Mouse (Mus musculus) monocyte, adult 5-6 weeks (primary cell): Measurements from ENCODE around the gene Ugt1a6b. TPM values are rescaled to one million over a fixed set of nuclear protein-coding genes. Genes with fewer than 3 reads are reported as not detected.
"Not testable (repeated sequence)": the region's sequence is repeated elsewhere in the genome, so short reads cannot be mapped to it uniquely, and the experiment has no call there.

ENCODE experiments used
- ATAC-seq: fragments of 153-309, 156-312 bp; replicated peaks from 2 replicates; pipeline ENCODE4 v1.8.0; 2017; ENCODE audit warnings: mild to moderate bottlenecking; ENCODE audit not compliant: low TSS enrichment, insufficient number of reproducible peaks, severe bottlenecking, poor library complexity, low FRiP score
- total RNA-seq: library from RNA; stranded (forward); fragments of 200-1000, 200-491, 200-594 nt; gene quantifications from 3 replicates; pipeline ENCODE4 v1.2.3, GENCODE M21; 2017

Ugt1a6b gene
- total RNA-seq, 1 experiment from 2014 or later = 4.0 TPM

DNA sequence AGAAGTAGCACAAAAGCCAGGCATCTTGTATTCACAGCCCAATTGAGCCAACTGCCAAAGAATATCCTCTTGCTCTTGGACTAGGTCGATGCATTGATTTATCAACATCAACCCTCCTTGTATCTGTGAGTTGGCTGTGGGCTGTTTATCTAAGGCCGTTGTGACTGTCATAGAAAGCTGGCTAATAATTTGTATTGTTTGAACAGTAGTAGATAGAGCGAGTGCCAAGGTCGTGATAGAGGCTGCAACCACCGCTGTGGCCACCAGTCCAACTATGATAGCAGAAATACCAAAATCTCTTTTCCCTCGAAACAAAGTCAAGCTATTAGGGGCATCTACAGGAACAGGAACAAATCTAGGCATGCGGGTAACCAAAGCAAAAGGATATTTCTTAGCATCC lies 69.1 kb downstream of the Ugt1a6b start:
- ATAC-seq = not testable (repeated sequence)

DNA sequence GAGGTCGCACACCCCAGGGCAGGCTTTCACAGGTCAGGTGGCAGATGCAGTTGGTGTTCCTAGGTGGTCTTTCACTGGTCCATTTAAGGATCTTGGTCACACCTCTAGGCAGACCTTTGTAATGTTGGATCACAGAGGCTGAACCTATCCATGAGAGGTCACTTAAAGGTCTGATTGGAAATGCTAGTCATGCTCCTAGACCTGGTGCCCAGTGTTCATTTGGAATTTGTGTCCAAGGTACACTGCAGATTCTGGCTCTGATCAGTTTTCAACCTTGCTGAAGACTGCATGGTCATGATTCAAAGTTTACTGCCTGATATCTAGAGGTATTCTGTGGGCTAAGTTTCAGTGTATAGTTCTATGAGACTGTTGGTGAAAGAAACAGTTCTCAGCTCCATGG lies 76.6 kb downstream of the Ugt1a6b start:
- ATAC-seq = no peak

DNA sequence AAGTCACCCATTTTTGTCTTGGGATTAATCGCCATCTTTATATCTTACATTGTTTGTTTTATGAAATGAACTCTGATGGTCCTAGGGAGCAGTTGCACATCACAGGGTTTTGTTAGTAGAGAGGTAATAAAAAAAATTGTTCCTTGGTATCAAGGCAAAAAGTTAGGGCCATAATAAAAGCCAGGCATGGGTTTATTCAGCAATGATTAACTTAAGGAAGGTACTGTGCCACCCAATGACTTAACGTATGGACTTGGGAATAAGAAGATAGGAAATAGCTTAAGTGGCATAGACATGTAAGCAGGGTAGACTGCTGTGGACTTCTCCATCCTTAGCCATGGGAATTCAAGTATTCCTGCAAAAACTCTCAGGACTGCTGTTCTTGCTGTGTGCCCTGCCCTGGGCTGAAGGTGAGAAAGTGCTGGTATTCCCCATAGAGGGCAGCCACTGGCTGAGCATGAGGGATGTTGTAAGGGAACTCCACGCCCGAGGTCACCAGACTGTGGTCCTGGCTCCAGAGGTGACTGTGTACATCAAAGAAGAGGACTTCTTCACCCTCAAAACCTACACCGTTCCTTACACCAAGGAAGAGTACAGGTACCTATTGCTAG lies 83.4 kb downstream of the Ugt1a6b start:
- ATAC-seq = no peak

DNA sequence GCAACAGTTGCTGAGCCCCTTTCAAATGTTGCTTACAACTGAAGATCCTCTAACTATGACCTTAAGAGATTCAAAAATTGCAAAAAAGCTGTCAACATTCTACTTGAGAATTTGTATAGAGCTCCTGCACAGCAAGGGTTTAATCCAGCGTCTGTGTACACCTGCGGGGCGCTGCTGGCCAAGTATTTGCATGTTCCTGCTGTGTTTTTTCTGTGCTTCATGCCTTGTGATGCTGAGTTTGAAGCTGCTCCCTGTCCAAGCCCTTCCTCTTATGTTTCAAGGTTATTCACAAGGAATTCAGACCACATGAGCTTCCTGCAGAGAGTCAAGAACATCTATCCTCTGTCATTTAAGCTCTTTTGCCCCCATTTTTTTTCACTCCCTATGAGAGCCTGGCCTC lies 89.1 kb downstream of the Ugt1a6b start:
- no peak for ATAC-seq

- no peak for ATAC-seq
Observed at GRCm38 (mm10) chr1:88195687-88196086, 92.6 kb downstream of the Ugt1a6b start.

DNA sequence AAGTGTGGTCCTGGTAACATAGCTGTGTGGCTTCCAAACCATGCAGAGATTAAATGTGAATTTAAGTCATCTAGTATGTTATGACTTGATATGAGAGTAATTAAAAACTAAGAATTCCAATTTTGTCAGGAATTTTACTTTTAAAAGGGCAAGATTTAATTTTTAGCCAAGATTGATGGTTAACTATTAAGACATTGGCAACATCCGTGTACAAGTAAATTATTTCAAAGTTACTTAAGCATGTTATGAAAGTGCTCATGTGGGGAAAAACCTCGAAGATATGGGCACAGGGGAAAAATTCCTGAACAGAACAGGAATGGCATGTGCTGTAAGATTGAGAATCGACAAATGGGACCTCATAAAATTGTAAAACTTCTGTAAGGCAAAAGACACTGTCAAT lies 94.4 kb downstream of the Ugt1a6b start:
- no peak for ATAC-seq

- no peak for ATAC-seq
Observed at GRCm38 (mm10) chr1:88199996-88200395, 96.9 kb downstream of the Ugt1a6b start.

DNA sequence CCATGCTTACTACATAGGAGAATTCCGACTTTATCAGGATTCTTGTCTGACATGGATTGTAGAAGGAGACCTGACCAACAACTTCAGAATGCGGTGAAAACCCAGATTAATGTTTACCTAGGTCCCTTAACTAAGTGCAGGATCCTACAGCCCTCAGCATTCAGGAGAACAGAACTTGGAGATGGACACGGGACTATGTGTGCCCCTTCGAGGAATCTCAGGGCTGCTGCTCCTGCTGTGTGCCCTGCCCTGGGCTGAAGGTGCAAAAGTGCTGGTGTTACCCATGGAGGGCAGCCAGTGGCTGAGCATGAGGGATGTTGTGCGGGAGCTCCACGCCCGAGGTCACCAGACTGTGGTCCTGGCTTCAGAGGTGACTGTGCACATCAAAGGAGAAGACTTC lies 97.4 kb downstream of the Ugt1a6b start, which contains the start of gene Ugt1a2:
Gene Ugt1a2, plus strand, starts transcription at position 146 of the 400 bp plus-strand sequence.
- ATAC-seq = no peak

DNA sequence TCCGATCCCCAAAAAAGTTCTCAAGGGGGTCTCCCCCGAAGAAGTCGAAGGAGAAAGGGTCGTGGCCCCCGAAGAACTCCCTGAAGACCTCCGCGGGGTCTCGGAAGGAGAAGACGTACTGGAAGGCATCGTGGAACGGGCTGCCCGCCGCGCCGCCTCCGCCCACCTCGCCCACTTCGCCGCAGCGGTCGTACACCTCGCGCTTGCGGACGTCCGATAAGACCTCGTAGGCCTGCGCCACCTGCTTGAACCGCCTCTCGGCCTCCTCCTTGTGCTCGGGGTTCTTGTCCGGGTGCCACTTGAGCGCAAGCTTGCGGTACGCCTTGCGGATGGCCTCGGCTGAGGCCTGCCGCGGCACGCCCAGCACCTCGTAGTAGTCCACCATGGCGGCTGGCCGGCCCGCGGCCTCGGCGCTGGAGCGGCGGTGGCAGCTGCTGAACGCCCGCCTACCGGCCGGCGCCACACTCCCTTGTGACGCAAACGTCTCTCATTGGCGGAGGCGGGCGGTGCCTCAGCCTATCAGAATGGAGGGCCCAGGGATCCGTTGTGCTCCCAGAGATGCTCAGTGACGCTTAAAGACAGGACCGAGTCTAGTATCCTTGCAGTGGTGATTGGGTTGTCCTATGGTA lies 102.4 kb downstream of the Ugt1a6b start, which contains the start of gene Dnajb3:
Gene Dnajb3, minus strand, starts transcription at position 489 of the 629 bp plus-strand sequence.
- ATAC-seq = 0 out of 2 replicates have a peak, but pooled peaks have one; percentile 17

- no peak for ATAC-seq
Observed at GRCm38 (mm10) chr1:88206843-88207479, 103.9 kb downstream of the Ugt1a6b start.

- peak; percentile 7; the same call in 1 of the 2 replicates for ATAC-seq
Observed at GRCm38 (mm10) chr1:88211812-88212211, 108.8 kb downstream of the Ugt1a6b start, which contains the start of gene Ugt1a1. Gene Ugt1a1, plus strand, starts transcription at chr1:88211959.

- ATAC-seq = 0 out of 2 replicates have a peak, but pooled peaks have one; percentile 13
Observed at GRCm38 (mm10) chr1:88212341-88213045, 109.4 kb downstream of the Ugt1a6b start.

DNA sequence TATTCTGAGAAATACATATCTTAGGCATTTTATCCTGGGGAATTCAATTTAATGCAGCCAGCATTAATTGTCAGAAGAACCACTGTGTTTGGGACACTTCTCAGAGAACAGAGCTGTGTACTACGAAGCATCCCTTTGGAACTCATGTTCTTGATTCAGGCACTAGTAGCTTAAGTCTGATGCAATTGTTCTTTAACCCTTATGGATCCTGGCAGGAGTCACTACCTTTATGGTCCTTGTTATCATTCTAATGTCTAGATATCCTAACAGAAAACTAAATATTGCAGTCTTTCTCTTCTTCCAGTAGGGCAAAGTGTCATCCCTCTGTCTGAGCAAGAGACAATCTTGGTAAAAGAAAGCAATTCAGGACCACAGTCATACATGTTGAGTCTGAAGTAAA lies 110.0 kb downstream of the Ugt1a6b start:
- ATAC-seq = no peak

DNA sequence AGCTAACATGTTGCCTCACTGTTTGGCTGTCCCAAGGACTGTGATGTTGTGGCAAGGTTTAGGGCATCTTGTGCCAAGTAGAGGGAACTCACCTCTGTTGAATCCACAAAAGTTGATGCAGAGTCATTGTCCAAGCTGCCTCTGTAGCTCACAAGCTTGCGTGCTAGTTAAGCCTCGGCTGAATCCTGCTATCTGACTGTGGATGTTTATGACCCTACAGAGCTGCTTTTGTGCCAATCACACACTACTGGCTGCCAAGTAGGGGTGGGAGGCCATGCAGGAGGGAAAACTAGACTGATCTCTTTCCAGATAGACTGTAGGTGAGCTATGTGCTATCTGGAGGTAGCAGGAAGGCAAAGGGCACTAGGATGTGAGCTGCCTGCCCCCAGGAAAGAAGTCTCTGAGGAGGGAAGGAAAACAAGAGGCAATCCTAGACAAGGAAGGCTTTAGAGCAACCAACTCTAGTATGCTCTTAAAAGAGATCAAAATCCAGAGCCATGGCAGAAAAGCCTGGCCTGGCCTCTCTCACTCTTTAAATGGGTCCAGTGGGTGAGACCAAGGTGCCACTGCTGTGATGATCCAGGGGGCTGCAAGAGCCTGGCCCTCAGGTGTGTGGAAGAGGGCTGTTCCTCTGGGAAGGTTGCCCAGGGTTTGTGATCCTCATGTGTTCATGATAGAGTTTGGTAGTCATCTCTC lies 110.9 kb downstream of the Ugt1a6b start:
- ATAC-seq = 0 out of 2 replicates have a peak, but pooled peaks have one; percentile 3

- ATAC-seq = 0 out of 2 replicates have a peak, but pooled peaks have one; percentile 1
Observed at GRCm38 (mm10) chr1:88214462-88214952, 111.5 kb downstream of the Ugt1a6b start.

DNA sequence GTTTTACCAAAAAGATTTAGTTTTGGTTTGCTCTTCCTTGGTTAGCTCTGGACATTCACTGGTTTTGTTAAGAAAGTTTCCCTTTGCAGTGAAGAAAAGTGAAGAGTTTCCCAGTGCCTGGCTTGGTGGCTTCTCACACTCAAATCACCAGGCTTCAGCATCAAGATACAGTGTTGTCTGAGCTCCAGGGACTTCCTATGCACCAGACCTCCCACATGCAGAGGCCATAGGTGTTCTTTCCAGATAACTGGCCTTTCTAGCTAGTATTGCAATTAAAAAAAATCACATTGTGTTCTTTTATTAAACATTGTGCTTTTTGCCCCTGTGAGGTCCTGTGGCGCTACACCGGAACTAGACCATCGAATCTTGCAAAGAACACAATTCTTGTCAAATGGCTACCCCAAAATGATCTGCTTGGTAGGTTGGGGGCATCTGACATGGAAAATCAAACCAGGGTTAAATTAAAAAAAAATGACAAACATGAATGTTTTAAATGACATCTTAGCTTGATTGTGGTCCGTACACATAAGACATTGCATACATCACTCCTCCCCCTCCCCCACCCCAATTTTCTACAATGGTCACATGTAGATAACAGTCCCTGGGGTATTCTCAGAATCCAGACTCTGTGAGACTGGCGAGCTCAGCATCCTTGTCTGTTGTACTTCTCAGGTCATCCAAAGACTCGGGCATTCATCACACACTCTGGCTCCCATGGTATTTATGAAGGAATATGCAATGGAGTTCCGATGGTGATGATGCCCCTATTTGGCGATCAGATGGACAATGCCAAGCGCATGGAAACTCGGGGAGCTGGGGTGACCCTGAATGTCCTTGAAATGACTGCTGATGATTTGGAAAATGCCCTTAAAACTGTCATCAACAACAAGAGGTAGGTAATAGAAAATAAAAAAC lies 112.7 kb downstream of the Ugt1a6b start:
- ATAC-seq = no peak

DNA sequence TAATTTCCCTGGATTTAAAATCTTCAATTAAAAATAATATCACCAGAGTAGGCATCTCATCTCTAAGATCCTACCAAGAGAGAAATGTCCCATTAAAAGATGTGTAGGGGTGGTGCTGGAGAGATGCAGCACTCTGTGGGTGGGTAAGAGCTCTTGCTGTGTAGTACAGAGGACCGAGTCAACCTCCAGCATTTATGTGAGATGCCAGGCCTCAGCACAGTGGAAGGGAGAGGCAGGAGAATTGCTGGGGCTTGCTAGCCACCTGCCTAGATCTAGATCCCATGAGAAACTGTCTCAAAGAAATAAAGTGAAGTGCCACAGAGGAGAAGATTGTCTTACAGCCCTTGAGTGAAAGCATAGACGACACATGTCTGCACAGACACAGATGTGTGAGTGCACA lies 113.5 kb downstream of the Ugt1a6b start:
- no peak for ATAC-seq
